Mouse (Mus musculus): Measurements from ENCODE around the gene 9530077C05Rik. TPM values are rescaled to one million over a fixed set of nuclear protein-coding genes. Genes with fewer than 3 reads are reported as not detected.
"Not testable (repeated sequence)": the region's sequence is repeated elsewhere in the genome, so short reads cannot be mapped to it uniquely, and the experiment has no call there.

9530077C05Rik gene
- total and polyA plus RNA-seq, 2 experiments from 2014 or later, result 18.7 to 20.2 TPM

- H3K4me2 ChIP-seq (ENCODE audit: low read depth, low read length, poor library complexity, severe bottlenecking); H3K4me3 ChIP-seq (ENCODE audit: low read depth, low read length); H3K27me3 ChIP-seq (ENCODE audit: insufficient read depth, low read length); H3K9ac ChIP-seq (replicated peaks; ENCODE audit: low read length, poor library complexity, severe bottlenecking); H3K9me3 ChIP-seq (ENCODE audit: low read length); ATAC-seq (ENCODE audit: low FRiP score); H3K4me1 ChIP-seq (ENCODE audit: insufficient read depth, low read length); H3K27ac ChIP-seq (ENCODE audit: low read depth, low read length); H3K36me3 ChIP-seq (ENCODE audit: insufficient read depth, low read length): not testable (repeated sequence)
- TF ChIP-seq CTCF (IDR thresholded peaks at IDR 0.05), result peak; percentile 55
- peak; percentile 45 for DNase-seq (ENCODE audit: low spot score)
- 26% methylated on average over 4 of the region's 4 CpGs for WGBS
These were observed 3.0 kb upstream of the 9530077C05Rik start for GRCm38 (mm10) chr9:22408344-22408743.

GRCm38 (mm10) chr9:22409501-22409900 lies 1.8 kb upstream of the 9530077C05Rik start:
- H3K4me1 ChIP-seq (ENCODE audit: insufficient read depth, low read length), result 0 out of 2 replicates have a peak, but pooled peaks cover 3% of the 10 kb centered on the region
- no peak overlapping the region for H3K9ac ChIP-seq (replicated peaks; ENCODE audit: low read length, poor library complexity, severe bottlenecking)
- H3K4me2 ChIP-seq (ENCODE audit: low read depth, low read length, poor library complexity, severe bottlenecking), result no peak overlapping the region
- DNase-seq (ENCODE audit: low spot score) (no peak), ATAC-seq (ENCODE audit: low FRiP score) (no peak)
- no peaks in the 10 kb centered on the region for H3K9me3 ChIP-seq (ENCODE audit: low read length)
- H3K27me3 ChIP-seq (ENCODE audit: insufficient read depth, low read length), result no peaks in the 10 kb centered on the region
- TF ChIP-seq CTCF (IDR thresholded peaks at IDR 0.05), result peak; percentile 27; the same call in 1 of the 2 replicates
- no peaks in the 10 kb centered on the region for H3K36me3 ChIP-seq (ENCODE audit: insufficient read depth, low read length)
- no peak overlapping the region for H3K27ac ChIP-seq (ENCODE audit: low read depth, low read length)
- no peak overlapping the region for H3K4me3 ChIP-seq (ENCODE audit: low read depth, low read length)
- WGBS, result 79% methylated on average over 7 of the region's 7 CpGs

GRCm38 (mm10) chr9:22416187-22416586 lies 4.9 kb downstream of the 9530077C05Rik start:
- H3K9ac ChIP-seq (replicated peaks; ENCODE audit: low read length, poor library complexity, severe bottlenecking), result no peak overlapping the region
- DNase-seq (ENCODE audit: low spot score) (no peak), ATAC-seq (ENCODE audit: low FRiP score) (no peak)
- no peak for TF ChIP-seq CTCF (IDR thresholded peaks at IDR 0.05)
- no peaks in the 10 kb centered on the region for H3K36me3 ChIP-seq (ENCODE audit: insufficient read depth, low read length)
- no peaks in the 10 kb centered on the region for H3K9me3 ChIP-seq (ENCODE audit: low read length)
- H3K27ac ChIP-seq (ENCODE audit: low read depth, low read length), result no peak overlapping the region
- 81% methylated on average over 3 of the region's 3 CpGs for WGBS
- H3K4me2 ChIP-seq (ENCODE audit: low read depth, low read length, poor library complexity, severe bottlenecking), result no peak overlapping the region
- H3K4me1 ChIP-seq (ENCODE audit: insufficient read depth, low read length), result 0 out of 2 replicates have a peak, but pooled peaks cover 3% of the 10 kb centered on the region
- H3K27me3 ChIP-seq (ENCODE audit: insufficient read depth, low read length), result no peaks in the 10 kb centered on the region
- no peak overlapping the region for H3K4me3 ChIP-seq (ENCODE audit: low read depth, low read length)

GRCm38 (mm10) chr9:22417547-22417946 lies 6.2 kb downstream of the 9530077C05Rik start:
- Histone ChIP-seq H3K4me2 (ENCODE audit: low read depth, low read length, poor library complexity, severe bottlenecking) (no peak overlapping the region), H3K4me3 (ENCODE audit: low read depth, low read length) (no peak overlapping the region), H3K27ac (ENCODE audit: low read depth, low read length) (no peak overlapping the region), H3K36me3 (ENCODE audit: insufficient read depth, low read length) (no peaks in the 10 kb centered on the region), H3K9me3 (ENCODE audit: low read length) (no peaks in the 10 kb centered on the region), H3K9ac (replicated peaks; ENCODE audit: low read length, poor library complexity, severe bottlenecking) (no peak overlapping the region), H3K4me1 (ENCODE audit: insufficient read depth, low read length) (0 out of 2 replicates have a peak, but pooled peaks cover 3% of the 10 kb centered on the region), H3K27me3 (ENCODE audit: insufficient read depth, low read length) (no peaks in the 10 kb centered on the region)
- ATAC-seq (ENCODE audit: low FRiP score) (no peak), DNase-seq (ENCODE audit: low spot score) (no peak)
- WGBS, result 56% methylated on average over 6 of the region's 6 CpGs
- no peak for TF ChIP-seq CTCF (IDR thresholded peaks at IDR 0.05)

GRCm38 (mm10) chr9:22419877-22420276 lies 8.6 kb downstream of the 9530077C05Rik start:
- Histone ChIP-seq H3K4me3 (ENCODE audit: low read depth, low read length) (no peak overlapping the region), H3K4me2 (ENCODE audit: low read depth, low read length, poor library complexity, severe bottlenecking) (no peak overlapping the region), H3K36me3 (ENCODE audit: insufficient read depth, low read length) (no peaks in the 10 kb centered on the region; the same call in none of the 2 replicates), H3K27me3 (ENCODE audit: insufficient read depth, low read length) (no peaks in the 10 kb centered on the region), H3K9ac (replicated peaks; ENCODE audit: low read length, poor library complexity, severe bottlenecking) (no peak overlapping the region), H3K4me1 (ENCODE audit: insufficient read depth, low read length) (no peaks in the 10 kb centered on the region), H3K9me3 (ENCODE audit: low read length) (no peaks in the 10 kb centered on the region), H3K27ac (ENCODE audit: low read depth, low read length) (no peak overlapping the region)
- ATAC-seq (ENCODE audit: low FRiP score), result no peak
- 72% methylated on average over 3 of the region's 3 CpGs for WGBS
- DNase-seq (ENCODE audit: low spot score), result no peak
- TF ChIP-seq CTCF (IDR thresholded peaks at IDR 0.05), result no peak

GRCm38 (mm10) chr9:22420491-22420890 lies 9.2 kb downstream of the 9530077C05Rik start:
- no peak overlapping the region for H3K4me3 ChIP-seq (ENCODE audit: low read depth, low read length)
- no peaks in the 10 kb centered on the region; the same call in none of the 2 replicates for H3K36me3 ChIP-seq (ENCODE audit: insufficient read depth, low read length)
- no peaks in the 10 kb centered on the region for H3K9me3 ChIP-seq (ENCODE audit: low read length)
- no peak for TF ChIP-seq CTCF (IDR thresholded peaks at IDR 0.05)
- H3K9ac ChIP-seq (replicated peaks; ENCODE audit: low read length, poor library complexity, severe bottlenecking), result no peak overlapping the region
- DNase-seq (ENCODE audit: low spot score) (peak; percentile 45), ATAC-seq (ENCODE audit: low FRiP score) (no peak)
- H3K27me3 ChIP-seq (ENCODE audit: insufficient read depth, low read length), result no peaks in the 10 kb centered on the region
- no peak overlapping the region for H3K4me2 ChIP-seq (ENCODE audit: low read depth, low read length, poor library complexity, severe bottlenecking)
- H3K4me1 ChIP-seq (ENCODE audit: insufficient read depth, low read length), result no peaks in the 10 kb centered on the region
- no peak overlapping the region for H3K27ac ChIP-seq (ENCODE audit: low read depth, low read length)
- 31% methylated on average over 7 of the region's 7 CpGs for WGBS
